Mouse (Mus musculus) v-Abl transformed pro-B cells (cell line): ENCODE data around the gene Olfr1054.
"Not testable (repeated sequence)": the region's sequence is repeated elsewhere in the genome, so short reads cannot be mapped to it uniquely, and the experiment has no call there.

Source experiments
- in situ Hi-C, 2 experiments: fragments of 400-800 bp; cut with MboI; formaldehyde crosslinking; loops; one replicate each; pipeline ENCODE4 v1.15.1; 2025; ENCODE audit not compliant: unreplicated experiment in 2 of 2

The Olfr1054 gene

DNA sequence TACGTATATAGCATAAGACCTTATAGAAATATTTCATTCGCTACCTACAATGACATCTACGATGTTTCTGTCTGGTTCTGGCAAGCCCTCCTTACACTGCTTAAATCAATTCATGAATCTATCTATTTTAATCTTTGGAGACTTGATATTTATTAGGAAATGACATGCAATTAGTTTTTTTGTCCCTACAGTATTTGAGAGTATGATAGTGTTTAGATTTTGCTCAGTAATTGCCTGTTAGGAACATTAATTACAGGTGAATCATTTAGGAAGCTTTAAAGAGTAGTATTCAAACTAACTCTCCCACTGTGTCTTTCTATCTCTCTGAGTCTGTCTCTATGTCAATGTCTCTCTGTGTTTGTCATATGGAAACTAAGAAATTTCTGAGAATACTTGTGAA is at the start of gene Olfr1054:
TSS of gene Olfr1054 (minus strand) at position 101 of the 400 bp plus-strand sequence.
- in situ Hi-C loops: no loop called here

- in situ Hi-C loops: no loop called here
These were observed 43.1 kb upstream of the Olfr1054 start, which contains the start of gene Olfr1057 for GRCm38 (mm10) chr2:86378293-86378692. TSS of gene Olfr1057 (minus strand) at chr2:86378393.

DNA sequence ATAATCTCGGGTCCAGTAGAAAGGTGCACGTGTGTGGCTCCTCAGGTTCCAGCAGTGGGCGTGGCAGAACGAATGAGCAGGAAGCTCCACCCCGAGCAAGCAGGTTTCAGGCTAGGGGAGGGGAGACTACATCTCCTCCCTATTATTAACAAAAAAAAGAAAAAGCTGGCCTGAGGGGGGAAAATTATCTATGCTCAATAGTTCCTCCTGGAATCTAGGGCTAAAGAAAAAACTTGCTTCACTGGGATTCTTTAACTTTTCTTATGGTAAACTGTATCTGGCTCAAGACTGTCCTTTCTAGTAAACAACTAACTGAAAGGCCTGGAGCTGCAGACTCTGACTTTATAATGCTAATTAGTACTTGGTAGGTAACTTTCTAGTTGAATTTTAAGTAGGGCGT is 31.1 kb upstream of the Olfr1054 start:
- in situ Hi-C loops: not testable (repeated sequence)

GRCm38 (mm10) chr2:86362369-86362768 is 27.1 kb upstream of the Olfr1054 start, which contains the start of gene Olfr1056:
TSS of gene Olfr1056 (minus strand) at chr2:86362469.
- in situ Hi-C loops: no loop called here

DNA sequence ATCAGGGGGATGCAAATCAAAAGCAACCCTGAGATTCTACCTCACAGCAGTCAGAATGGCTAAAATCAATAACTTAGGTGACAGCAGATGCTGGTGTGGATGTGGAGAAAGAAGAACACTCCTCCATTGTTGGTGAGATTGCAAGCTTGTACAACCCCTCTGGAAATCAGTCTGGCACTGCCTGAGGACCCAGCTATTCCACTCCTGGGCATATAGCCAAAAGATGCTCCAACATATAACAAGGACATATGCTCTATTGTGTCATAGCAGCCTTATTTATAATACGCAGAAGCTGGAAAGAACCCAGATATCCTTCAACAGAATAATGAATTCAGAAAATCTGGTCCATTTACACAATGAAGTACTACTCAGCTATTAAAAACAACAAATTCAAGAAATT is 16.5 kb upstream of the Olfr1054 start:
- in situ Hi-C loops: not testable (repeated sequence)

DNA sequence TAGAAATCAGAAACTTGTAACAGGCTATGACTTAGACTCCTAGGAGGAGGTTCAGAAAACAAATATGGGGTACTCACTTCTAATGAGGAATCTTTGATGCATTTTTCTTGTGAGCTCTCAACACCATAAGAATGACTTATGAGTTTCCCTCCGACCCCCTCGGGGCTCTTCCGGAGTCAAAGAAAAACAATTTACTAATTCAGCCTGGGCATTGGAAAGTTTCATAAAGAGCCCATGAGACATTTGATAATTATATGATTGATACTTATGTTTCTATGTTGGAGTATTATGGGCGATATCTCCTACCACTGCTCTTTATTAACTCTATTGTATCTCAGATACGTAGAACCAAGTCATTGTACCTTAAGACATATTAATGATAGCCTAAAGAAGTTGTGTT is 15.0 kb upstream of the Olfr1054 start, which contains the start of gene Olfr1055:
TSS of gene Olfr1055 (minus strand) at position 101 of the 400 bp plus-strand sequence.
- in situ Hi-C loops: no loop called here

- in situ Hi-C loops: no loop called here
These were observed 20.0 kb downstream of the Olfr1054 start, which contains the start of gene Olfr1053 for GRCm38 (mm10) chr2:86315184-86315583. TSS of gene Olfr1053 (minus strand) at chr2:86315284.

- in situ Hi-C loops: no loop called here
These were observed 43.1 kb downstream of the Olfr1054 start, which contains the start of gene Olfr1052 for GRCm38 (mm10) chr2:86292155-86292554. TSS of gene Olfr1052 (plus strand) at chr2:86292455.
